Mouse (Mus musculus): ENCODE results near the gene Tmco5b.

GRCm38 (mm10) chr2:113335561-113336294, 50.2 kb downstream of the Tmco5b start:
- TF ChIP-seq CTCF (IDR thresholded peaks at IDR 0.05; ENCODE audit: low read depth, low read length) (no peak), GATA1 (IDR thresholded peaks at IDR 0.05; ENCODE audit: borderline replicate concordance, low read length) (no peak), GATA2 (IDR thresholded peaks at IDR 0.05; ENCODE audit: borderline replicate concordance, low read depth, low read length) (no peak), POLR2AphosphoS5 (IDR thresholded peaks at IDR 0.05; ENCODE audit: insufficient replicate concordance, low read depth, low read length) (no peak)
